Comparison of ENCODE assay signal across 16 mouse cellular contexts in the genomic region with DNA sequence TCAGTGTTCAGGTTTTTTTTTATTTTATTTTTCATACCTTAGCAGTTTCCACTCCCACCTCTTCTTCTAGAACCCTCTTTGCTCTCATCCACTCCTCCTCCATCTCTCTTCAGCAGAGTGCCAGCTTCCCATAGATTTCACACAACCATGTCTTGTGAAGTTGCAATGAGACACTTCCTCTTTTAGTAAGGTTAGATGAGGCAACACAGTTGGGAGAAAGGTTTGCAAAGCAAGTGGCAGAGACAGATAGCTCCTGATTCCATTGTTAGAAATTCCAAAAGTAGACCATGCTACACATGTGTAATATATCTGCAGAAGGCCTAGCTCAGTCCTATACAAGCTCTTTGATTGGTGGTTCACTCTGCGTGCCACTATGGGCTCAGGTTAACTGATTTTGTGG.
"Had no signal": no experiment of that assay in that cellular context is flagged by ENCODE, and none has a peak within 500 bp of the region (broad histone marks: within the 10 kb centered on the region; RNA-seq: fewer than 3 reads in every experiment).

No protein-coding gene starts in this region.

- H3K9me3 ChIP-seq: lung, embryonic 15.5 days; midbrain, embryonic 10.5 days; midbrain, embryonic 12.5 days; neural tube, embryonic 12.5 days; stomach, embryonic 15.5 days had no signal

- DNase-seq: liver, postnatal 0 days; lung, adult 2 months; lung, postnatal 4 days; midbrain, embryonic 14.5 days; right cerebral cortex, postnatal 14 days; thymus, adult 2 months; thymus, postnatal 25 days; thymus, postnatal 4 days had no signal

- H3K4me1 ChIP-seq: lung, embryonic 15.5 days; midbrain, embryonic 10.5 days; midbrain, embryonic 12.5 days; neural tube, embryonic 12.5 days; stomach, embryonic 15.5 days had no signal

- H3K27ac ChIP-seq: lung, embryonic 15.5 days; midbrain, embryonic 10.5 days; midbrain, embryonic 12.5 days; neural tube, embryonic 12.5 days; stomach, embryonic 15.5 days; stomach, postnatal 0 days had no signal

- ATAC-seq: liver, postnatal 0 days; lung, postnatal 0 days; midbrain, embryonic 16.5 days had no signal

- H3K4me3 ChIP-seq: lung, embryonic 15.5 days; midbrain, embryonic 10.5 days; midbrain, embryonic 12.5 days; neural tube, embryonic 12.5 days; stomach, embryonic 15.5 days had no signal

- H3K27me3 ChIP-seq: lung, embryonic 15.5 days; midbrain, embryonic 12.5 days; neural tube, embryonic 12.5 days; stomach, embryonic 15.5 days had no signal

- H3K36me3 ChIP-seq: lung, embryonic 15.5 days; midbrain, embryonic 10.5 days; midbrain, embryonic 12.5 days; neural tube, embryonic 12.5 days; stomach, embryonic 15.5 days had no signal

- H3K9ac ChIP-seq: liver, postnatal 0 days; lung, embryonic 15.5 days; midbrain, embryonic 12.5 days; neural tube, embryonic 12.5 days; stomach, embryonic 15.5 days had no signal
